Mouse (Mus musculus) embryonic facial prominence, embryonic 11.5 days (tissue): ENCODE measurements around the gene Ckm. TPM values are rescaled to one million over a fixed set of nuclear protein-coding genes. Genes with fewer than 3 reads are reported as not detected.

Experiments
- ATAC-seq: fragments of 200-750 bp; cut with Nextera tagmentation; replicated peaks from 2 replicates; pipeline ENCODE4 v1.8.0; 2017; ENCODE audit warnings: low read depth; ENCODE audit not compliant: insufficient number of reproducible peaks, low FRiP score, low TSS enrichment
- DNase-seq: peaks from one replicate; pipeline ENCODE4 v3.0.0-alpha.2; 2015; ENCODE audit warnings: low spot score
- H3K27ac ChIP-seq: fragments of 300-500 bp; sonication (generic); replicated peaks from 2 replicates; pipeline ENCODE4 v1.5.1; 2014; ENCODE audit warnings: mild to moderate bottlenecking, low read depth, low read length, control low read depth
- H3K27me3 ChIP-seq: fragments of 300-500 bp; sonication (generic); 2 replicates; pipeline ENCODE4 v1.6.1; 2014; ENCODE audit warnings: mild to moderate bottlenecking, low read length, moderate library complexity, mixed read lengths; ENCODE audit not compliant: control insufficient read depth, insufficient read depth
- H3K36me3 ChIP-seq: fragments of 300-500 bp; sonication (generic); replicated peaks from 2 replicates; pipeline ENCODE4 v1.6.1; 2014; ENCODE audit warnings: low read depth, mild to moderate bottlenecking, low read length, moderate library complexity, mixed read lengths; ENCODE audit not compliant: control insufficient read depth, insufficient read depth
- H3K4me1 ChIP-seq: fragments of 300-500 bp; sonication (generic); 2 replicates; pipeline ENCODE4 v1.6.1; 2014; ENCODE audit warnings: low read length, mixed read lengths; ENCODE audit not compliant: control insufficient read depth, insufficient read depth
- H3K4me2 ChIP-seq: fragments of 300-500 bp; sonication (generic); 2 replicates; pipeline ENCODE4 v1.6.1; 2014; ENCODE audit warnings: low read depth, mild to moderate bottlenecking, control low read depth, low read length, moderate library complexity
- H3K4me3 ChIP-seq: fragments of 300-500 bp; sonication (generic); 2 replicates; pipeline ENCODE4 v1.5.1; 2014; ENCODE audit warnings: low read depth, low read length, control low read depth
- H3K9ac ChIP-seq: fragments of 300-500 bp; sonication (generic); replicated peaks from 2 replicates; pipeline ENCODE4 v1.6.1; 2014; ENCODE audit warnings: mild to moderate bottlenecking, control low read depth, low read length
- H3K9me3 ChIP-seq: fragments of 300-500 bp; sonication (generic); replicated peaks from 2 replicates; pipeline ENCODE4 v1.6.1; 2016; ENCODE audit warnings: mild to moderate bottlenecking, low read length, inconsistent platforms, mixed read lengths; ENCODE audit not compliant: control insufficient read depth
- WGBS: fragments of 180-500 bp; shearing (Covaris S2); extraction: QIAGEN DNeasy Blood & Tissue Kit; methylation state at CpG from one replicate; pipeline ENCODE4 v1.1.7; 2014; 5-methylcytosine and 5-hydroxymethylcytosine counted together
- polyA plus RNA-seq: library from polyadenylated mRNA; unstranded; fragments of >200 nt; fragmentation: Nextera tagmentation; extraction: Ambion mirVana; gene quantifications from 2 replicates; pipeline ENCODE4 v1.2.1, GENCODE M21; 2014

Gene Ckm
- polyA plus RNA-seq, 1 experiment from 2014 or later: 0.17 TPM

- Histone ChIP-seq H3K4me3 (peak overlapping the region; percentile 91), H3K4me2 (peak overlapping the region; percentile 76), H3K9ac (peak overlapping the region; percentile 84), H3K27me3 (no peaks in the 10 kb centered on the region), H3K4me1 (no peaks in the 10 kb centered on the region; the same call in 1 of the 2 replicates), H3K9me3 (no peaks in the 10 kb centered on the region), H3K27ac (peak overlapping the region; percentile 68), H3K36me3 (no peaks in the 10 kb centered on the region)
- peak; percentile 77 for ATAC-seq
- peak; percentile 84 for DNase-seq
- 0% methylated on average over 19 of the region's 31 CpGs for WGBS
Observed at GRCm38 (mm10) chr7:19458072-19458486, 53.5 kb downstream of the Ckm start.

GRCm38 (mm10) chr7:19458591-19459111 lies 54.1 kb downstream of the Ckm start, which contains the start of gene Mark4:
TSS of gene Mark4 (minus strand) at chr7:19458821.
- Histone ChIP-seq H3K4me1 (no peaks in the 10 kb centered on the region; the same call in 1 of the 2 replicates), H3K9ac (peak within 1 kb of the TSS; percentile 84), H3K27me3 (no peaks in the 10 kb centered on the region), H3K4me3 (peak within 1 kb of the TSS; percentile 91), H3K27ac (peak within 1 kb of the TSS; percentile 68), H3K9me3 (no peaks in the 10 kb centered on the region), H3K4me2 (peak within 1 kb of the TSS; percentile 76), H3K36me3 (no peaks in the 10 kb centered on the region)
- whole genome bisulfite sequencing: 0% methylated on average over 24 of the region's 42 CpGs
- peak; percentile 90 for DNase-seq
- ATAC-seq: peak; percentile 80

GRCm38 (mm10) chr7:19459144-19459870 lies 54.7 kb downstream of the Ckm start:
- Histone ChIP-seq H3K27me3 (no peaks in the 10 kb centered on the region), H3K9me3 (no peaks in the 10 kb centered on the region), H3K4me1 (peaks cover 1% of the 10 kb centered on the region), H3K9ac (peak overlapping the region; percentile 84), H3K4me2 (peak overlapping the region; percentile 76), H3K27ac (no peak overlapping the region; the same call in 1 of the 2 replicates), H3K4me3 (peak overlapping the region; percentile 91), H3K36me3 (no peaks in the 10 kb centered on the region)
- DNase-seq (no peak), ATAC-seq (no peak)
- 18% methylated on average over 6 of the region's 6 CpGs for WGBS

GRCm38 (mm10) chr7:19460500-19460899 lies 55.9 kb downstream of the Ckm start:
- no peak for ATAC-seq
- H3K4me3 ChIP-seq: no peak overlapping the region
- no peak overlapping the region for H3K27ac ChIP-seq
- no peak for DNase-seq
- no peaks in the 10 kb centered on the region for H3K9me3 ChIP-seq
- H3K36me3 ChIP-seq: no peaks in the 10 kb centered on the region
- no peak overlapping the region for H3K9ac ChIP-seq
- 63% methylated on average over 1 of the region's 1 CpGs for WGBS
- H3K27me3 ChIP-seq: no peaks in the 10 kb centered on the region
- no peak overlapping the region for H3K4me2 ChIP-seq
- peaks cover 9% of the 10 kb centered on the region for H3K4me1 ChIP-seq

GRCm38 (mm10) chr7:19461488-19461887 lies 56.9 kb downstream of the Ckm start:
- Histone ChIP-seq H3K9ac (no peak overlapping the region), H3K27ac (no peak overlapping the region), H3K27me3 (no peaks in the 10 kb centered on the region), H3K4me3 (no peak overlapping the region), H3K4me1 (peaks cover 9% of the 10 kb centered on the region), H3K9me3 (no peaks in the 10 kb centered on the region), H3K36me3 (no peaks in the 10 kb centered on the region), H3K4me2 (no peak overlapping the region)
- 8% methylated on average over 6 of the region's 6 CpGs for WGBS
- peak; percentile 93 for DNase-seq
- no peak for ATAC-seq

GRCm38 (mm10) chr7:19462443-19462842 lies 57.9 kb downstream of the Ckm start:
- Histone ChIP-seq H3K4me1 (peaks cover 9% of the 10 kb centered on the region), H3K4me2 (no peak overlapping the region), H3K9ac (no peak overlapping the region), H3K27ac (no peak overlapping the region), H3K4me3 (no peak overlapping the region), H3K27me3 (0 out of 2 replicates have a peak, but pooled peaks cover 1% of the 10 kb centered on the region), H3K9me3 (no peaks in the 10 kb centered on the region), H3K36me3 (no peaks in the 10 kb centered on the region)
- ATAC-seq (no peak), DNase-seq (no peak)
- 62% methylated on average over 4 of the region's 4 CpGs for WGBS

GRCm38 (mm10) chr7:19462884-19463381 lies 58.4 kb downstream of the Ckm start, which contains the start of gene Exoc3l2:
TSS of gene Exoc3l2 (plus strand) at chr7:19463331.
- no peak within 1 kb of the TSS for H3K4me3 ChIP-seq
- 0 out of 2 replicates have a peak, but pooled peaks cover 2% of the 10 kb centered on the region for H3K27me3 ChIP-seq
- ATAC-seq (no peak), DNase-seq (no peak)
- no peak within 1 kb of the TSS for H3K27ac ChIP-seq
- 18% methylated on average over 6 of the region's 6 CpGs for WGBS
- peaks cover 9% of the 10 kb centered on the region for H3K4me1 ChIP-seq
- H3K4me2 ChIP-seq: no peak within 1 kb of the TSS
- H3K9ac ChIP-seq: no peak within 1 kb of the TSS
- no peaks in the 10 kb centered on the region for H3K9me3 ChIP-seq
- no peaks in the 10 kb centered on the region for H3K36me3 ChIP-seq
